In the genomic region with DNA sequence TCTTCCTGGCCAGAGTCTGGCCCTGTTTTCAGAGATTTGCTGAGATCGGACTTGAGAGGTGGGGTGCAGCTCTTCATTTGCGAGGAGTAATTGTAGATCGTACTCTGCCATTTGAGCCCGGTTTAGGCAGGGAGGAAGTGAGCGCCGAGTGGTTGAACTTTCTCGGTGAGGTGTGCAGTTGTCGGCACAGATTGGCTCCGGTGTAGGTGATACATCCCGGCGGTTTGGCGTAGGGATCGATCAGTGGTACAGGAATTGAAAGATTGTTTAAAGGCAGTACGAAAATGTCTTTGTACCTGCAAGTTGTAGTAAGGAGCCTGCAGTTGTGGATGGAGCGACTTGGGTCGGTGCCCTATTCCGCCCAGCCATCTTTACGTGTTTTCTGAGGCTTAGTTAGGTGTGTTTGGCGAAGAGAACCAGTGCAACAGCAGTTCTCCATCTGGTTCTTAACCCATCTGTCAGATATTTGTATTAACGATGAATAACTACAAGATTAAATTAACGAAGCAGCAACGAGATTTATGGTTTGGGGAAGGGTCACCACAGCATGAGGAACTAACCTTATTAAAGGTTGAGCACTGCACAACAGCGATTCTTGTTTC, we compare ENCODE assay signal across 8 mouse cellular contexts. TPM values are rescaled to one million over a fixed set of nuclear protein-coding genes. Genes with fewer than 3 reads are reported as not detected.
A peak's percentile ranks its signal among the peaks of the same experiment; 100 is the strongest.
DNase-seq lines count a peak whose midpoint lies in the region; ATAC-seq and TF ChIP-seq lines count a peak whose summit lies in the region.

No protein-coding gene starts in this region.

- WGBS in cerebellum, adult 2 months = under 1% methylated on average over 23 of the region's 23 CpGs
- under 1% methylated on average over 23 of the region's 23 CpGs for WGBS in neural tube, embryonic 11.5 days
- WGBS in forebrain, embryonic 16.5 days = under 1% methylated on average over 23 of the region's 23 CpGs
- WGBS in liver, postnatal 0 days (ENCODE audit: insufficient replicate concordance) = under 1% methylated on average over 23 of the region's 23 CpGs

- H3K4me3 ChIP-seq in cerebellum, adult 2 months (replicated peaks; ENCODE audit: insufficient read depth, low read depth, low read length) = peak overlapping the region; percentile 95
- H3K4me3 ChIP-seq in neural tube, embryonic 11.5 days (ENCODE audit: low read depth, low read length) = peak overlapping the region; percentile 99
- peak overlapping the region; percentile 96 for H3K4me3 ChIP-seq in forebrain, embryonic 16.5 days (replicated peaks; ENCODE audit: low read length)
- H3K4me3 ChIP-seq in liver, postnatal 0 days (ENCODE audit: low read depth, low read length) = peak overlapping the region; percentile 95

- H3K27me3 ChIP-seq in cerebellum, adult 2 months (ENCODE audit: control insufficient read depth, insufficient read depth, low read length) = no peaks in the 10 kb centered on the region; the same call in 1 of the 2 replicates
- no peaks in the 10 kb centered on the region for H3K27me3 ChIP-seq in neural tube, embryonic 11.5 days (ENCODE audit: control insufficient read depth, insufficient read depth, low read length)
- no peaks in the 10 kb centered on the region for H3K27me3 ChIP-seq in forebrain, embryonic 16.5 days (replicated peaks; ENCODE audit: control insufficient read depth, insufficient read depth, low read length)
- H3K27me3 ChIP-seq in liver, postnatal 0 days (ENCODE audit: insufficient read depth, low read length) = no peaks in the 10 kb centered on the region

- TF ChIP-seq EP300 in liver, postnatal 0 days (IDR thresholded peaks at IDR 0.05; ENCODE audit: low read depth) = no peak

- no peaks in the 10 kb centered on the region for H3K9me3 ChIP-seq in neural tube, embryonic 11.5 days (ENCODE audit: control insufficient read depth, low read length)
- no peaks in the 10 kb centered on the region for H3K9me3 ChIP-seq in forebrain, embryonic 16.5 days (ENCODE audit: control insufficient read depth, low read length)
- no peaks in the 10 kb centered on the region for H3K9me3 ChIP-seq in liver, postnatal 0 days (ENCODE audit: low read length)

- no peak for TF ChIP-seq POLR2A in cerebellum, adult 2 months (IDR thresholded peaks at IDR 0.05; ENCODE audit: borderline replicate concordance, insufficient read depth, low read length)

- DNase-seq in cerebellum, adult 2 months = no peak
- DNase-seq in cerebellum, adult 18-20 months = no peak
- no peak for DNase-seq in neural tube, embryonic 11.5 days (ENCODE audit: low spot score)
- DNase-seq in neural tube, embryonic 10.5 days (ENCODE audit: extremely low spot score, low spot score) = no peak
- no peak for DNase-seq in liver, postnatal 0 days
- DNase-seq in ovary, adult 18-20 months (ENCODE audit: low spot score) = no peak
- no peak for DNase-seq in embryo, embryonic 11 days

- H3K27ac ChIP-seq in cerebellum, adult 2 months (ENCODE audit: insufficient read depth, low read length) = no peak overlapping the region
- peak overlapping the region; percentile 76 for H3K27ac ChIP-seq in neural tube, embryonic 11.5 days (ENCODE audit: low read depth, low read length)
- H3K27ac ChIP-seq in forebrain, embryonic 16.5 days (ENCODE audit: low read length) = peak overlapping the region; percentile 73
- H3K27ac ChIP-seq in liver, postnatal 0 days (ENCODE audit: low read depth) = peak overlapping the region; percentile 78

- no peaks in the 10 kb centered on the region for H3K4me1 ChIP-seq in cerebellum, adult 2 months (ENCODE audit: control insufficient read depth, insufficient read depth, low read length)
- no peaks in the 10 kb centered on the region; the same call in none of the 2 replicates for H3K4me1 ChIP-seq in neural tube, embryonic 11.5 days (ENCODE audit: control insufficient read depth, insufficient read depth, low read length)
- H3K4me1 ChIP-seq in forebrain, embryonic 16.5 days (replicated peaks; ENCODE audit: control insufficient read depth, insufficient read depth, low read length) = peaks cover 16% of the 10 kb centered on the region
- peaks cover 7% of the 10 kb centered on the region; the same call in 1 of the 2 replicates for H3K4me1 ChIP-seq in liver, postnatal 0 days (ENCODE audit: insufficient read depth)

- TF ChIP-seq CTCF in cerebellum, adult 2 months (IDR thresholded peaks at IDR 0.05; ENCODE audit: borderline replicate concordance, insufficient read depth, low read depth, low read length) = no peak
- no peak for TF ChIP-seq CTCF in liver, postnatal 0 days (IDR thresholded peaks at IDR 0.05; ENCODE audit: low read depth)

- ATAC-seq in neural tube, embryonic 11.5 days (ENCODE audit: insufficient read depth, low FRiP score, low TSS enrichment) = peak; percentile 42
- no peak for ATAC-seq in forebrain, embryonic 16.5 days
- ATAC-seq in liver, postnatal 0 days = peak; percentile 60

- peaks cover 13% of the 10 kb centered on the region for H3K36me3 ChIP-seq in neural tube, embryonic 11.5 days (ENCODE audit: control insufficient read depth, insufficient read depth, low read length)
- H3K36me3 ChIP-seq in forebrain, embryonic 16.5 days (ENCODE audit: control insufficient read depth, insufficient read depth) = peaks cover 22% of the 10 kb centered on the region
- H3K36me3 ChIP-seq in liver, postnatal 0 days (replicated peaks; ENCODE audit: insufficient read depth, low read length) = peaks cover 34% of the 10 kb centered on the region

- H3K9ac ChIP-seq in neural tube, embryonic 11.5 days (ENCODE audit: low read length) = peak overlapping the region; percentile 98
- peak overlapping the region; percentile 97 for H3K9ac ChIP-seq in forebrain, embryonic 16.5 days (replicated peaks; ENCODE audit: low read depth, low read length)
- peak overlapping the region; percentile 94 for H3K9ac ChIP-seq in liver, postnatal 0 days (replicated peaks)

- H3K4me2 ChIP-seq in neural tube, embryonic 11.5 days (ENCODE audit: low read depth) = peak overlapping the region; percentile 77
- peak overlapping the region; percentile 78 for H3K4me2 ChIP-seq in forebrain, embryonic 16.5 days (ENCODE audit: low read length)
- peak overlapping the region; percentile 78 for H3K4me2 ChIP-seq in liver, postnatal 0 days (ENCODE audit: low read depth, low read length)

RNA-seq across cellular contexts. Expression of a gene that starts 0.8 kb away (rescaled TPM):
- 75.5 and 81.9 TPM in 2 replicates for polyA plus RNA-seq in cerebellum, adult 2 months (2012; rRNA removed)
- 68.7 and 73.7 TPM in 2 replicates for polyA plus RNA-seq in neural tube, embryonic 11.5 days (2014; fragmentation: Nextera tagmentation; extraction: Ambion mirVana)
- 75.2 and 76.8 TPM in 2 replicates for polyA plus RNA-seq in forebrain, embryonic 16.5 days (2015; fragmentation: Nextera tagmentation; extraction: Ambion mirVana)
- polyA plus RNA-seq in liver, postnatal 0 days (2015; fragmentation: Nextera tagmentation; extraction: Ambion mirVana) = 20.2 TPM in 2 replicates

RNA-seq across cellular contexts. Expression of a gene that starts 26.2 kb away (rescaled TPM):
- 37.2 and 37.6 TPM in 2 replicates for polyA plus RNA-seq in cerebellum, adult 2 months (2012; rRNA removed)
- 45.8 and 46.1 TPM in 2 replicates for polyA plus RNA-seq in neural tube, embryonic 11.5 days (2014; fragmentation: Nextera tagmentation; extraction: Ambion mirVana)
- polyA plus RNA-seq in forebrain, embryonic 16.5 days (2015; fragmentation: Nextera tagmentation; extraction: Ambion mirVana) = 51.6 and 54.6 TPM in 2 replicates
- polyA plus RNA-seq in liver, postnatal 0 days (2015; fragmentation: Nextera tagmentation; extraction: Ambion mirVana) = 68.4 and 73.5 TPM in 2 replicates
